Mouse (Mus musculus): ENCODE data around the gene Lig1.
"Not testable (repeated sequence)": the region's sequence is repeated elsewhere in the genome, so short reads cannot be mapped to it uniquely, and the experiment has no call there.

Lig1 gene

DNA sequence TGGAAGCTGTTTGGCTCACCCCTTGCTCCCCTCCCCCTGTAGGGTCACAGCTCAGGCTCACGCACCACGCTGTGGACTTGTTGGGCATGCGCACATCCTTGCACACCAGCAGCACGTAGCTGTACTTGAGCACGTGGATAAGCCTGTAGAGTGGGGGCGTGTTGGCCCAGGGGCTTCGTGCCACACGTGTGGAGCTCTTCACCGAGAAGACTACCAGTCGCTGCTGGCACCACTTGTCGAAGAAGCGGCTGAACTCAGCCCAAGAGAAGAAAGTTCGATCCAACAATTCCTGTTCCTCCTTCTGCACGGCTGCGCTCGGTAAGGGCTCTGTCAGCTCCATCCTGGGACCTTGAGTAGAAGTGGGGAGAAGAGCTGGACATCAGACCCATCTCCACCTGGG, at the start of gene Lig1:
Gene Lig1, plus strand, starts transcription at position 203 of the 400 bp plus-strand sequence.
- DNase-seq (ENCODE audit: low spot score) = no peak

DNA sequence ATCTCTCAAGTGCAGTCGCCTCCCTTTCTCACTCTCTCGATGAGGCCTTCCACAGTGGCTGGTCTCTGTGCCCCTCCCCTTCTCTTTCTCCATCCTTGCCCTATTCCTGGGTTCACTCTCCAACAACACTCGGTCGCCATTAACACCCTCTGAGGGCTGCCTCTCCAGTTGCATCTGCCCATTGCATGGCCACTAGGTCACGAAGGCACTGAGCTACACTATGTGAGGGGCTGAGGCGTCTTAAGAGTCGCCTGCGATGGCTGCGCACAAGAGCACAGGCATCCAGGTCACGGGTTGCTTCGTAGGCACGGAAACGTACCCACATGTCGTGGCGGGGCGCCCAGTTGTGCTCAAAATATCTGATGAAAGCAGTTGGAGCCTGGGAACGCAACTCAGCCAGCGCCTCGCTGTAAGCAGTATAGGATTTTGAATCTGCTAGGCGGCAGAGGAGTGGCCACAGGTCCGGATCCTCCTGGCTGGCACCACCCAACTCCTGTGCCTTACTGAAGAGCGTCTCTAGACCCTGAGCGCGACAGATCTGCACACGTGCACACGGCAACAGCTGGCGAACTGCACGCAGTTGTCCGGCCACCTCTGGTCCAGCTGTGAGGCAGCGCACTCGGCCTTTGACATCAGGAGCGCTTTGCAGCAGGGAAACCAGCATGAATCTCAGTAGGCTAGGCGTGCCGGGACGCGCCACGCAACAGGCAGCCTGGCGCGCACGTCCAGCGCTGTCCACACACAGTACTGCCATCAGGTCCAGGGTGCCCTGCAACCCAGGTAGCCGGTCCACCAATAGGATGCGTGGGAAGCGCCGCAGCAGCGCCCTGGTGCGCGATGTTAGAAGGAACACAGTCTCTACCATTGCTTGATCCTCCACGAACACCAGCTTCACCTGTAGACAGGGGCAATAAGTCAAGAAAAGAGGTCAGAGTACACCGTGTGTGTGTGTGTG, 16.1 kb upstream of the Lig1 start:
- DNase-seq (ENCODE audit: low spot score) = no peak

DNA sequence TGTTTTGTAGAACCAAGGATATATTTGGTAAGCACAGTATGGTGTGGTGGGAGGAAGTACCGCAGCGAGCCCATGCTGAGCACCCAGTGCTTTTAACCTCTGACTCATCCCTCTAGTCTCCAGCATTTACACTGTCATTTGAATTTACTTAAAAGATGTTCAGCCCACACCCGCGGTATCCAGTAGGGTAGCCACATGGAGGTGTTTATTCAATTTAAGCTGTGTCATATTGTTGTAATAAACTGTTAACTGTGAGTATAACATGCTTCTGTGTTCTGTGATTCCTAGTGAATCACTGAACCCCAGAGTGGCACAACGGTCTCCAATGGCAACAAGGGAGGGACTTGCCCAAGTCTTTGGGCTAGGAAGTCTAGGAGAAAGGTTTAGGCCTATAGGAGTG, 13.2 kb upstream of the Lig1 start:
- no peak for DNase-seq (ENCODE audit: low spot score)

DNA sequence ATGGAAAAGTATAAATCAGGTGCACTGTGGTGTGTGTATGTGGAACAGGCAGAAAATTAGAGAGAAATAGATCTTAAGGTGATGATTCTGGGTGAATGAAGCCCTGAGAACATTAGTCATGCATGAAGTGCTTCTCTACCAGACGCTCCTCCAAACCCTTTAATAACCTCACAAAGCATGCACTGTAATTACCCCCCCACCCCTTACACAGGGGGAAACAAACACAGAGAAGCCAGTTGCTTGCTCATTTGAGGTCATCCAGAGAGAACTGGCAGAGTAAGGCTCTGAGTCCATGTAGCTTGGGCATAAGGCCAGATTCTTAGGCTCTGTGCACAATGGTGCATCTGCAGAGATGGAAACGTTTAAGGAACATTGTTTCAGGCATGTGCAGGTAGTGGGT, 12.7 kb upstream of the Lig1 start:
- no peak for DNase-seq (ENCODE audit: low spot score)

DNA sequence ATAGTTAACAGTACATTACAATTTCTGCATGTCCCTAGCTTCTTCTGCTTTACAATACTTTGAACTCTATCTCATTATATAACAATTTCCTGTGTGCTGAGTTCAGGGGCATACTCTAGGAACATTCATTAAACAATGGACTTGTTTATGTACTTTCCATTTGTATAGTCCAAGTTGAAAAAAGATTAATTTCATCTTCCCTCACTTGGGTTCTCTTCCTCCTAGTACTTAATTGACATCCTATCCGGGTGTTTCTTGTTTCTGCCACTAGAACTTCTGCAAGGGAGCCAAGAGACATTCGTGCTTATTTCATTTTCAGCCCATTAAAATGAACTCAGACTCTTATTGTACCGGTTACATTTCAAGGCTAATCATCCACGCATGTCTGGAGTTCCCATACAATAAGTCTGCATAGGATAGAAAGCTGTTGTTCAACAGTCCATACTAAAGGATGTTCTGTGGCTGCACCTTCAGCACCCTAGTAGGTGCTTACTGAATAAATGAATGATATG, 8.3 kb upstream of the Lig1 start:
- DNase-seq (ENCODE audit: low spot score) = no peak

DNA sequence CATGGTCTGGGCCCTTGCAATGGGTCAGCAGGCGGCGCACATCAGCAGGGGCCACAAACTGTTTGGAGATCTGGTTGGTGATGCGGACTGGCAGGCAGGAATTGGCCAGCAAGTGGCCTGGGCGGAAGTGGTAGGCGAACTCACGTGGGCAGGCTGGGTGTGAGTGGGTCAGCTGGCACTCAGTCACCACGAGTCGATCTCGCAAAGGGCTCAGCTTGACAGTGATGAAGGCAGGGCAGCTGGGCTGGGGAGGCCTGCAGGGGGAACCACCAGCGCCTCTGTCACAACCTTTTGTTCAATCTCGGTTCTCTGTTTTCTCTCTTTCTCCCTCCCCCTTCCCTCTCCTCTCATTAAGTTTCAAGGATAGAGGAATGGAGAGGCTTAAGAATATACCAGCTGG, 7.7 kb upstream of the Lig1 start:
- no peak for DNase-seq (ENCODE audit: low spot score)

DNA sequence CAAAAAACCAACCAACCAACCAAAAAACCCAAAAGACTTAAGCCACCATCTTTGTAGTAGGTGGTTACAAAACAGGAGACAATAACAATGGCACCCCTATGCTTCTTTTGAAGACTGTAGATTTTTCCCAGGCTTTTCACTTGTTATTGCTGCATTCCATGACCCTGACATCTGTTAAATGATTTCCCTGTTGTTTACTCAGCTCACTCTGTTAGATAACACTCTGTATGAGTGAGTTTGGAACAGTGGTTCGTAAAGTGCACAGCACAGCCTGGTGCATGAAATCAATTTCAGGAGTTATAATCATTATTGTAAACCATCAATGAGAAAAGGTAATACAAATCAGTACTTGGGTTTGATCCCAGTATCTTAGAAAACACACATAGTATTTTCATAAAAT, 5.4 kb upstream of the Lig1 start:
- DNase-seq (ENCODE audit: low spot score) = no peak

DNA sequence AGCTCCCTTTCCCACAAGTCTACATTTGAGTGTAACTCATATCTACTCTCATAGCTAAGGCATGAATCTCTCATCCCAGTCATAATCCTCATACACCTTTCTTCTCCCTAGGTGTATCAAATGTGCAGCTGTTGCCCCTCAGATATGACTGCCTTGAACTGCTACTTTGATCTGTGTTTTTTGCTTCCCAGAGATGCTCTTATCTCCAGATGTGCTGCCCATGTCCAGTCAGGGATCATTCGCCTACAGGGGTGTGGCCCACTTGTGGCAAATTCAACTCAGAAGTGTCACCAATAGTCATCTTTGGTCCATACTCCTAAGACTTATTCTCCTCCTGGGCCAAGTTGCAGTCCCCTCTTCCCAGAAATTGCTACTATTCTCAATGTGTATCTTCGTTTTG, 750 bp downstream of the Lig1 start:
- DNase-seq (ENCODE audit: low spot score) = no peak

DNA sequence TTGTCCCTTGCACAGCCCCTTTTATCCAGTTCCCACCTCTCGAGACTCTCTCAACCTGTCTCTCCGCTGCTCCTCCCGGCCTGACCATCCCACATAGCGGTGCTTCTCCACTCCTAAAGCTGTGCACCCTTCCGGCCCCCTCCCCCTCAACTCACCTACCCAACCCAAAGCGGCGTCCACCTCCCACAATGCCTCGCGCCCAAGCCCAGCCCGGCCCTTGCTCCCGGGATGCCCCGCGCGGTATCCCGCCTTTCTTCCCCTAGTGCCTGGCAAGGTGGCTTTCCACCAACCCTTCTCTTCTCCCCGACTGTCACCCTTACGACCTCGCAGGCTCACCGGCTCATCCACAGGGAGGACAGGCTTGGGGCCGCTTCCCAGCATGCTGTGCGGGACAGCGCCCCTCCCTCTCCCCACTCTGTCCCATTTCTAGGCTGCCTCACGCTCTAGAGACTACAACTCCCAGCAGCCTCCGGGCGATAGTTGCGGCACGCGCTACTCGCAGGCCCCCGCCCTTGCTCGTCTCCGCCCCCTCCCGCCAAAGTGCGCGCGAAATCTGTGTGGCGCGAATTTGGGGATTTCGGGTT, 1.3 kb downstream of the Lig1 start, which contains the start of gene Zswim9:
Gene Zswim9, minus strand, starts transcription at position 414 of the 584 bp plus-strand sequence.
- peak; percentile 82 for DNase-seq (ENCODE audit: low spot score)

DNA sequence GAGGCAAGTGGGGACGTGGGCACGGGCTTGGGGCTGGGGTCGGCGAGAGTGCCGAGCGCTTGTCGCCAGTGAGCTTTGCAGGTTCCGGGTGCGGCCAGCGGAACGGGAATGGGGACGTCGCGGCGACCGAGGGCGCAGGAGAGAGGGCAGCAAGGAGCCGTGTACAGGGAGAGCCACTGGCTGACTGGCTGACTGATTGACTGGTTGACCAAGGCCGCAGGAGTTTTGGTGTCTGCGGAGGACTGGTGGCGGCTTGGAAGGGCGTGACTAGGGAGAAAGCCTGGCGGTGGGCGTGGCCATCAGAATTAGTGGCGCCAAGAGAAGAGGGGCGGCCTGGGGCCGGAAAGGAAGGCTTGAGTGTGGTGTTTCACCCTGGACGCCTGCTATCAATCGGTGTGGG, 1.9 kb downstream of the Lig1 start:
- DNase-seq (ENCODE audit: low spot score) = not testable (repeated sequence)

DNA sequence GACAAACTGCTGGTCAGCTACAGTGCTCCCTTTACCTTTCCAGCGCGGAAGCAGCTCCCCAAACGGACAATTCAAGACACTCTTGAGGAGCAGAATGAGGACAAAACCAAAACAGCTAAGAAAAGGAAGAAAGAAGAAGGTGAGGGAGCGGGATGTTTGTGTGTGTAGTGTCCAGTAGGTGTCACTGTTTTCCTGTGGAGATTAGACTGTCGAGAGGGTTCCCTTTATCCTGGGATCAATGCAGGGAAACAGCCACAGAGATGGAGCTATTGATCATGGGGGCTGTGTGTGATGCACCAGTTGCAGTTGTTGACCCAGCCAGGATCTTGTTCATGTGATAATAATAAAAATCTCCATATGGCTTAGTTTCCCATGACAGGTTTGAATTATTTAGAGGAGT, 11.5 kb downstream of the Lig1 start:
- DNase-seq (ENCODE audit: low spot score) = no peak

DNA sequence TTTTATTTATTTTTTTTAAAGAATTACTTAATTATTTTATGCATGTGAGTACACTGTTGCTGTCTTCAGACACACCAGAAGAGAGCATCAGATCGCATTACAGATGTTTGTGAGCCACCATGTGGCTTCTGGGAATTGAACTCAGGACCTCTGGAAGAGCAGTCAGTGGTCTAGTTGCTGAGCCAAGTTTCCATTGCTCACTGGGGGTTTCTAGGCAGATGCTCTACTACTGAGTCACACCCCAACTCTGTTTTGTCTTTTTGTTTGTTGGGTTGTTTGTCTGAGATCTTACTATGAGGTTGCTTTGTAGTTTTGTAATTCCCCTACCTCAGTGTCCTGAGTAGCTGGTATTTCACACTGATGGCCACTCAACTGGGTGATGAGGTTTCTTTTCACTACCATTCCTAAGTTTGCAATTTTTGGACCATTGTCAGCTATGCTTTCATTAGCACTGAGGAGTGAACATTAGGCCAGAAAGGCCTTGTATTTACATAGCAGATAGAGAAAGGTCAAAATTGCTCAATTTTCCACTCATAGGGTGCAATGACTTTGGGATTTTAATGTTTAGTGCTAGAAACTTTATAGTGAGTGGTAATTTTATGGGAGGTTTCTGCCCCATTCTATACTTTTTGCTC, 13.1 kb downstream of the Lig1 start:
- DNase-seq (ENCODE audit: low spot score) = no peak

DNA sequence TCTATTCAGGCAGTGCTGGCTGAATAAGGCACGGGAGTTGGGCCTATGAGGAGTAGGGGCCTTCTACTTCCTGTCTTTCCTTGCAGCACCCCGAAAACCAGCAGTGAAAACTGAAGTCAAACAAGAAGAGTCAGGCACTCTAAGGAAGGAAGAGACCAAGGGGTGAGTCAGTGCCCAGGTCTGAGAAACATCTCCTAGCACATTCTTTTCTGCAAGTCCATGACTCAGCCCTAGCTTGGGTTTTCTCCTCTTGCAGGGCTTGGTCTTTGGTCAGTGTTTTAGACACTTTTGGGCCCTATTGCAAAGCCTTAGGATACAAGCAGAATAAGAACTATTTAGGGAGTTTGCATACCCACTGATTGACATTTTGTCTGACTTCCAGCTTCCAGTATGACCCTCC, 14.3 kb downstream of the Lig1 start:
- DNase-seq (ENCODE audit: low spot score) = no peak

DNA sequence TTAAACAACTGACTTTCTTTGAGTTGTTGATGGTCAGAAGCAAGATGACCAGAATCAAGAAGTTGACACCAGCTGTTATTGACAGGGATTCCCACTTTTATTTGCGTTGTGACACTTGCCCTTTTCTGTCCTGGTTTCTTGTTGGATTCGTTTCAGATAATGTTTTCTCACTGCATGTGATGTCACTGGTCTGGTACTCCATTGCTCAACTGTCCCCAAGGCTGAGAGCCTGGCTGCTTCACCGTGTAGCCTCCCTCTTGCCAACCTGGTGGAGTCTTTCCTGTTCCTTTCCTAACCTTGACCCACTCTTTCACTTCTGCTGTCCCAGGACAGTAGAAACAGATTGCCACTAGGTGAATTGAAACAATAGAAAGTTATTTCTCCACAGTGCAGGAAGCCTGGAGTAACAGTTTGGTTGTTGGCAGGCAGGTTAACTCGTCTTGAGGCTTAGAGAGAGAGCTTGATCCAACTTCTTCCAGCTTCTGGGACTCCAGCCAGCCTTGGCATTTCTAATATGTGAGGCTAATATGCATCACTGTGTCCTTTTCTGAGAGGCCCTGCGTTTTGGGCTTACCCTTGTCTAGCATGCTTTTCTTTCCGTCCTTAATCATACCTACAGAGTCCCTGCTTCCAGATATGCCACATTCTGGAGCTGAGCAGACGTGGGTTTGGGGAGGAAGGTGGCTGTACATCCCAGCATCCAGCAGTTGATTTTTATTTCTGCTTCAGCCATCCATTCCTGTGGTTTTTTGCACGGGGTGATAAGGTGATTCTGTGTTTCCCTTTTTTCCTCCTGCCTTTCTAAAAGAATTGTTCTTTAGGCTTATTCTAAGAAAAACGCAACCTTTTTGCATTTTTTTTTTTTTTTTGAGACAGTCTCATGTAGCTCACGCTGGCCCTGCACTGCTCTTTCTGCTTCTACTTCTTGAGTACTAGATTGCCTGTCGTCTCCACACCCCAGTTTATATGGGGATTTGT, 17.1 kb downstream of the Lig1 start:
- DNase-seq (ENCODE audit: low spot score) = no peak

DNA sequence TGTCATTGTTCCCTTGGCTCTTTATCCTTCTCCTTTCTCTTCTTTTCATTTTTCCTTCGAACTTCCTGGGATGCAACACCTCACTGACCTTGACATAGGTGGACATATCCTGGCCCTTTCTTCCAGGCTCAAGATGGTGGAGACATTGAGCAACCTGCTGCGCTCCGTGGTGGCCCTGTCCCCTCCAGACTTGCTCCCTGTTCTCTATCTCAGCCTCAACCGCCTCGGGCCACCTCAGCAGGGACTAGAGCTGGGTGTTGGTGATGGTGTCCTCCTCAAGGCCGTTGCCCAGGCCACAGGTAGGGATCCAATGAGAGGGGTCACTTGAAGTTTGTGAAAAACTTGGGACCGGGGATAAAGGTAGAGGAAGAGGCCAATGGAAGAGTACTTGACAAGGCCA, 18.2 kb downstream of the Lig1 start:
- DNase-seq (ENCODE audit: low spot score) = no peak

DNA sequence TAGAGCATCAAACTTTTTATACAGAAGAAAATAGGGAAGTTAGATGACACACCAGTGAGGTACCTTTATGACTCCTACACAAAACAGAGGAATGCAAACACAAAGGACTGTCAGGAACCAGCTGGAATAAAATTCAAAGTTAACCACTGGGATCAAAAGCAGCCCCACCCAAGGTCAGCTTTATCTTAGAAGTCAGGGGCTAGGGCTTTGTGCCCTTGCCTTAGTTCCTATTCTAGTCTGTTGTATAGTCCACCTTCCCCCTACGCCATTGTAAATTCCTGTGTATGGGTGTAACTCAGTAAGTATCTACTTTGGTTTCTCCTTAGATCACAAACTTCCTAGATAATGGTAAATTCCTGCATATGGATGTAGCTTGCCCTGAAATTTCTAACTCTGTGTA, 20.6 kb downstream of the Lig1 start:
- DNase-seq (ENCODE audit: low spot score) = no peak

DNA sequence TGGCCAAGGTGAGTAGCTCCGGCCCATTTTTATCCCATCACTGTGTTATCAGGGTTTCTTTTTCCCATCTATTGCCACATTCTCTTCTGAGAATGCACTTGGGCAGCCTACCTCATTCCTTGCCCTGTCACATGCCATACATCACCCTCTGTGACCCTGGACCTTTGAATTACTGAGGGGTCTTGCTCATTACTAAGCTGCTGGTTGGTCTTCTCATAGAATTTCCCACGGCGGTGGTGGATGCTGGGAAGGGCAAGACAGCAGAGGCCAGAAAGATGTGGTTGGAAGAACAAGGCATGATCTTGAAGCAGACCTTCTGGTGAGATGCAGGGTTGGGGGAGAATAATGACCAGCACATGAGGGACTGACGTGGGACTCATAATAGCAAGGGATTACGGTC, 21.7 kb downstream of the Lig1 start:
- no peak for DNase-seq (ENCODE audit: low spot score)

DNA sequence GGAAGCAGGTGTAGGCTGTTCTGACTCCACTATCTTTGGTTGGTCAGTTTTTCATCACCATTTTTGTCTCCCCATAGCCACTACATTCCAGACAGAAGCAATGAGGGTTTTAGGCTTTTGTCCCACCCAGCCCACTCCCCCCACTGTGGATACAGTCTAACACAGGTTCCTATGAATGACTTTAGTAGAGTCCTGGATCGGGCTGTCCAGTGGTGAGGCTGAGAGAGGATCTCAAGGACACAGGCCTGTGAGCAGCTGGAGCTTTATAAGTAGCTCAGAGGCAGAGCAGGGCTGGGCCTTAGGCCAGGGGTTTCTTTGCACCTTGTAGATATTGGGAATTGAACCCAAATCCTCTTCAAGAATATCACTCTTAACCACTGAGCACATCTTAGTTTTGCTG, 24.6 kb downstream of the Lig1 start:
- DNase-seq (ENCODE audit: low spot score) = no peak

DNA sequence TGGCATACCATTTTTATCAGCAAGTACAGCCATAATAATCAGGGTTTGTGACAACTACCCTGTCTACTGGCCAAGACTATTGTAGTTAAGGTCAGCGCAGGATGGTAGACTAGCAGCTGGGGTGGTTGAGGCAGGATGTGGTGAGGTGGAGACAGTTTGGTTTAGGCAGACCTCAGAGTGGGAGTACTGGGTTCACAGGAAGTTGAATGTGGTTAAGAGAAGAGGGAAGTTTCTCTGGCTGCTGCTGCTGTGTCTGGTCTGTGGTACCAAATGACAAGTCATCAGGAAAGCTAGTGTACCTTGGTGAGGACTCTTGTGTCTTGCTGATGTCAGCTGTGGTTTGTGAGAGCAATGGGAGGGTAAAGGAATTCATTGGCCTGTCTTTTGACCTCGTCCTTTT, 25.7 kb downstream of the Lig1 start:
- no peak for DNase-seq (ENCODE audit: low spot score)

DNA sequence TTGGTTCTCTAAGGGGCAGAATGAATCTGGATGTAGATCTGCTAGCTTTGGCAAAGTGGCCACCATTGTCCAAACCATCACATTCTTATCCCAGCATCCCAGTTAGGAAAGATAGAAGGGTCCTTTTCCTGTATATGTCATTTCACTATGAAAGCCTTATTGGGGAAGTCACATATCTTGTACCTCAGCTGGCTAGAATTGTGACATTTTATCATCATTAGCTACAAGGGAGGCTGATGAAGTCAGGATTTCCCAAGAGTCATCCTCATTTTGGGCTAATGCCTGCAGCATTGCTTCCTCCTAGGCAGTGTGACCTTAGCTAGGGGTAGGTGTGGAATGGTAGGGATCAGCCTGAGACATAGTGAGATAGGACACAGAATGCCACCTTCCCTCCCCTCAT, 26.3 kb downstream of the Lig1 start:
- DNase-seq (ENCODE audit: low spot score) = no peak

DNA sequence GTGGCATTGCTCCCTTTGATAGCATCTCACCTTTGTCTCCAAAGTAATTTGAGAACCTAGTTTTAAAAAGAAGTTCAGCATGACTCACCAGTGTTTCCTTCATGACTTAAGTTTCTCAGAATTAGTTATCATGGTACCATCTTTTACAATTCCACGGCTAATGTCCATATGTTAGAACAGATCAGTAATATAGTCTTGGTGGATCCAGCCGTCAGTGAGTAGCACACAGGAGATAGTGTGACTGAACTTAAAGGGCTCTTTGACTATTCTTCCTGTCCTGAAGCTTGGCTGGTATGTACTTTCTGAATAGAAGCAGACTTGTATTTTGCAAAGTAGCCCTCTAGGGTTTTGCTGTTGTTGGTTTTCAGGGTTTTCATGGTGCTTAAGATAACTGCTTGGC, 32.3 kb downstream of the Lig1 start:
- no peak for DNase-seq (ENCODE audit: low spot score)

Data from ovary, adult 18-20 months (tissue).